Mouse (Mus musculus) frontal cortex, adult 2 months (tissue): ENCODE results near the gene Ankrd37. TPM values are rescaled to one million over a fixed set of nuclear protein-coding genes. Genes with fewer than 3 reads are reported as not detected.

ENCODE experiments used
- DNase-seq, 2 experiments: peaks; one replicate each; pipeline ENCODE4 v3.0.0; 2022; ENCODE audit warnings: low spot score in 1 of 2; ENCODE audit errors: extremely low spot score in 1 of 2
- polyA plus RNA-seq: library from polyadenylated mRNA; depleted of rRNA; stranded (reverse); fragments of >200 nt; gene quantifications from 2 replicates; pipeline ENCODE4 v1.2.3, GENCODE M21; 2012; rRNA removed

Ankrd37 gene
- polyA plus RNA-seq, 1 experiment: 21.0 TPM

DNA sequence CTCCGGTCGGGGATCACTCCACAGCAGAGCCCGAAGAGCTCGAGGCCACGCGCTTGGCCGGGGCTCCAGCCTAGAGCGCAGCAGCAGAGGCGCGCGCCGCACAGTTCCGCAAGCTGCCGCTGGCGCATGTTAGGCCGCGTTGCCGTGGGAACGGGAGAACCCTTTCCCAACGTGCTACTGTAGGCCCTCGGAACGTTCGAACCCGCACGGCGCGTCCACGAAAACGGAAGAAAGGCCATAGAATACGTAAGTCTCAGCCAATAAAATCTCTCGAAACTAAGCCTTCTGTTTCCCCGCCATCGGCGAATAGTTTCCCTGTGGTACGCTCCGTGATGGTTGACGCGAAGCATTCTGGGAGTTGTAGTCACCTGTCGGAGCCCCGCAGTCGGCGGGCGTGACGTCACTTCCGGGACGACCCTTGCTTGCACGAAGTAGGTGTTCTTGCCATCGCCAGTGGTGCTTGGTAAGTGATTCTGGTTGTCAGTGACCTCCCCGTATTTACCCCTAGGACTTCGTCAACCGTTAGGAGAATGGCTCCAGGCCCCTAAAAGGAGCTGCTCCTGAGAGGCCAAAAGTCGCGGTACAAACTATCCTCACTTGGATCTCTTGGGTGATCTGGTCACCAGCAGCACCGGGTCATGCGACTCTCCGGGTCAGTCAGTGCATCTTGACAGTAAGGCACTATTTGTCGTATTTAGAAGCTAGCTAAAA is 30.2 kb downstream of the Ankrd37 start, which contains the start of the genes 1700029J07Rik and Ufsp2:
Gene 1700029J07Rik, minus strand, starts transcription at position 127 of the 711 bp plus-strand sequence.
Gene Ufsp2, plus strand, starts transcription at position 403 of the 711 bp plus-strand sequence.
- DNase-seq: peak; percentile 97 to 99

DNA sequence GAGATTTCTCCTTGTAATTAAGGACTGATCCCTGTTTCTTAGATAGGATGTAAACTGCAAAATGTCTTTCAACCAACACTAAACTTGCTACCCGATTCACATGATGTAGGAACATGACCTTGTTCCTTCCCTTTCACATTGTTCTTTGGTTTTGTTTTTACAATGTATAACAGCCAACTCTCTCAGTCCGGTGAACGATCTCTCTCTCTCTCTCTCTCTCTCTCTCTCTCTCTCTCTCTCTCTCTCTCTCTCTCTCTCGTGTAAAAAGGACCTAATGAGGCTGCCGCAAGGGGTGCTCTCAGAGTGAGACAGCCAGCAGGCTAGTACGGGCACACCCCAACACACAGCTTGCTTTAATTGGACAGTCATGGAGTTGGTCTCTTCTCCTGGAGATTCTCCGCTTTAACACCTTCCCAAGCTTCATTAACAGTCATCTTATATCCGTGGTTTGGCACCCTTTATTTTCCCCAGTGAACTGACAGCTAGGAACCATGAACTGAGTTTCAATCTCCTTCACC is 31.5 kb downstream of the Ankrd37 start:
- DNase-seq: no peak

DNA sequence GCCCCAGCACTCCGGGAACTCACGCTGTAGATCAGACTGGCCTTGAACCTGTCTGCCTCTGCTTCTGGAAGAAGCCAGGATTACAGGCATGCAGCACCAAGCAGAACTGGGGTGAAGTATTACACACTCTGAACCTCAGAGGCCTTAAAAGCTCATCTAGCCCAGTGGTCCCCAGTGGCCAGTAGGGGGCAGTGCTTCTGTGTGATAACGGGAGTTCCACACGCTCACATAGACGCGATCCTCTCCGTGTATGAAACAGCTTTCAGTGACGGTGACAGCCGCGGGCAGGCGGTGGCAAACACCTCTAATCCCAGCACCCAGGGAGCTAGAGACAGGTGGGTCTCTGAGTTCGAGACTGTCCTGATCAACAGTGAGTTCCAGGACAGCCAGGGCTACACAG is 34.6 kb downstream of the Ankrd37 start:
- DNase-seq: no peak

DNA sequence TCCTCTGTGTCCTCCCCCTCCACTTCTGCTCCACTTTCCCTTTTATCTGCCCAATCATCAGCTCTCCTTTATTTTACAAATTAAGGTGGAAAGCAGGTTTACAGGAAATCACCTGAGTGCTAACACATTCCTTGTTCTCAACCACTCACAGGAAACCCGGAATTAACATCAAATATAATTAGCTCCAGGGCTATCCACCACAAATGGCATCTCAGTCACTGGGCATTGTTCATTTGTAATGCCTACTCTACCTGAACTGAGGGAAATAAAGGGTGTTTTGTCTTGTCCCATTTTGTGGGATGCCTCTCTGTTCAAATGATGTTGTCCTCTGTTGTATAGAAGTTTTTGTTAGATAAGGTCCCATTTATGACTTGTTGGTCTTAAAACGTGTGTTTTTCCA is 54.9 kb downstream of the Ankrd37 start:
- no peak for DNase-seq

Other genes with a start within 250 kb of the Ankrd37 start
- gene Pdlim3, start 120.2 kb downstream of the Ankrd37 start, polyA plus RNA-seq: 4.4 and 6.7 TPM in 2 replicates
- 0.38 and 0.48 TPM in 2 replicates for gene Ccdc110, start 71.1 kb downstream of the Ankrd37 start, polyA plus RNA-seq
- 7.8 and 8.9 TPM in 2 replicates for gene 1700029J07Rik, start 30.5 kb downstream of the Ankrd37 start, polyA plus RNA-seq
- gene Ufsp2, start 30.2 kb downstream of the Ankrd37 start, polyA plus RNA-seq: 65.2 and 68.2 TPM in 2 replicates
- gene Lrp2bp, start 6.4 kb downstream of the Ankrd37 start, polyA plus RNA-seq: 0.36 TPM in 2 replicates
- gene Cfap97, start 146.1 kb upstream of the Ankrd37 start, polyA plus RNA-seq: 14.8 and 16.8 TPM in 2 replicates
- gene Snx25, start 146.5 kb upstream of the Ankrd37 start, polyA plus RNA-seq: 26.9 and 30.1 TPM in 2 replicates
- 634 and 635 TPM in 2 replicates for gene Slc25a4, start 205.6 kb upstream of the Ankrd37 start, polyA plus RNA-seq